Mouse (Mus musculus) brown adipose tissue, adult 24 weeks (tissue): ENCODE results near the gene Terb2. TPM values are rescaled to one million over a fixed set of nuclear protein-coding genes. Genes with fewer than 3 reads are reported as not detected.

Source experiments
- H3K27ac ChIP-seq: fragments of 200-500 bp; replicated peaks from 2 replicates; pipeline ENCODE4 v1.5.1; 2012; ENCODE audit warnings: low read depth, mild to moderate bottlenecking, low read length
- H3K4me1 ChIP-seq: fragments of 200-500 bp; 2 replicates; pipeline ENCODE4 v1.6.1; 2012; ENCODE audit warnings: low read length, mixed read lengths; ENCODE audit not compliant: control insufficient read depth, insufficient read depth, insufficient read length
- H3K4me3 ChIP-seq: fragments of 200-500 bp; 2 replicates; pipeline ENCODE4 v1.5.1; 2012; ENCODE audit warnings: low read depth, mild to moderate bottlenecking, low read length, moderate library complexity; ENCODE audit not compliant: insufficient read depth
- polyA plus RNA-seq: library from polyadenylated mRNA; stranded (reverse); fragments of >200 nt; gene quantifications from 2 replicates; pipeline ENCODE4 v1.2.4, GENCODE M21; 2012; ENCODE audit not compliant: missing spikeins, insufficient read depth, insufficient read length

The Terb2 gene
- polyA plus RNA-seq = not detected in 2 replicates

DNA sequence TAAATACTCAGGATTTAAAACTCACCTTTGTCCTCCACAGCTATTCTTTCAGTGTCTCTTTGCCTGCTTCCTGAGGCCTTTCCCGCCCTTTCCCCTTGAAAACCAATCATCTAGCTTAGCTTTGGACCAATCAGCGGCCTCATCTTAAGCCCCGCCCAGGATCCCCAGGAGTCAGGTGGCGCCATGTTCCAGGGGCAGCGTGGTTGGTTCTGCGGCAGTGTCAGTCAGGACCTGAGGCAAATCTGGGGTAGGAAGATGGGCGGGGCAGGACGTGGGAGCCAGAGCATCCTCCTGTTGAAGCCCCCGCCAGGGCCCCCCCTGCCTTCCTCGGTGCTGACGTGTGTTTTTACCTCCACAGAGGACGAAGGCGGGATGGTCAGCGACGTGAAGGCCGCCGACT is at the start of gene Terb2, which contains the start of gene Patl2:
Gene Terb2, plus strand, starts transcription at position 167 of the 400 bp plus-strand sequence.
Gene Patl2, minus strand, starts transcription at position 84 of the 400 bp plus-strand sequence.
- Histone ChIP-seq H3K4me1 (no peaks in the 10 kb centered on the region), H3K27ac (no peak within 1 kb of the TSS)

DNA sequence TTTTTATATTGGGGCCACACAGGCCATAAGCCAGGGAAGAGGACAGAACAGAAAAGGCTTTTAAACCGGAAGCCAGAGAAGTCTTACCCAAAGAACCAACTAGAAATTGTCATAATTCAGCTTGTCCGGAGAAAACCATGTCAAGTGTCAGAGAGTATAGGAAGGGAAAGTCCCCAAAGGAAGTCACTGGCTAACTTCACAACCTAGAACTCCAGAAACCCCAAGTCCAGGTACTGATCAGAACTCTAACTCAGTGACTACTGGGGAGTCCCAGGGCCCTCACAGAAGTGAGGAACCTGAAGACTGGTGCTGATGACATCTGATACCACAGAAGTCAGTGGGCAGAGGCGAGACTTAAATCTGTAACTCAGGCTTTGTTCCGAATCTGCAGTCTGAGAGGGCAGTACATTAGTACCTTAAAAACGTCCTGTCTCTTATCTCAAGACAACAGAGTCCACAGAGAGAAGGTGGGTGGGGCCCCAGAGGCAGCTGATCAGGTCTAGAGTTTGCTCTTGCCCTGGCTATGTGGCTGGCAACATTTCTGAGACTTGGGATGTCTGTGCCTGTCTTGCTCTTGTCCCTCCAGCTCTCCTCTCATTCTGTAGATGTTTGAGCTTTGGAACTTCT is 48.1 kb upstream of the Terb2 start:
- no peaks in the 10 kb centered on the region for H3K4me1 ChIP-seq
- H3K27ac ChIP-seq = no peak overlapping the region
- no peak overlapping the region for H3K4me3 ChIP-seq

More for the DNA sequence above, at the start of gene Terb2, which contains the start of gene Patl2:
- no peak within 1 kb of the TSS for H3K4me3 ChIP-seq

DNA sequence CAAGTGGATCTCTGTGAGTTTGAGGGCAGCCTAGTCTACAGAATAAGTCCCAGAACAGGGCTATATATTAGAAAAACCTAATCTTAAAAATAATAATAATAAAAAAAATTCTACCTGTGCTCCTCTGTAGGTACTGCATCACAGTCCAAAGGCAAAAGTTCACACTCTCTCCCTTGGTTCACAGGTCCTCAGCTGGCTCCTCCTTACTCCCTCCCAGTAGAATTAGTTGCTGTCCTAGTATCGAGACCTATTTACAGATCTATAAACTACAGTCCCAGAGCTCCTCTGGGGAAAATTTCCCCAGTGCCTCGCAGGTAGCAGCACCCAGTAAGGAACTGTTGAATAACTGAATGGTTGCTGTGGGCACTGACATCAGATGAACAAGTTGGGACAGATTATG is 45.3 kb upstream of the Terb2 start:
- Histone ChIP-seq H3K4me1 (0 out of 2 replicates have a peak, but pooled peaks cover 2% of the 10 kb centered on the region), H3K4me3 (no peak overlapping the region), H3K27ac (no peak overlapping the region)

DNA sequence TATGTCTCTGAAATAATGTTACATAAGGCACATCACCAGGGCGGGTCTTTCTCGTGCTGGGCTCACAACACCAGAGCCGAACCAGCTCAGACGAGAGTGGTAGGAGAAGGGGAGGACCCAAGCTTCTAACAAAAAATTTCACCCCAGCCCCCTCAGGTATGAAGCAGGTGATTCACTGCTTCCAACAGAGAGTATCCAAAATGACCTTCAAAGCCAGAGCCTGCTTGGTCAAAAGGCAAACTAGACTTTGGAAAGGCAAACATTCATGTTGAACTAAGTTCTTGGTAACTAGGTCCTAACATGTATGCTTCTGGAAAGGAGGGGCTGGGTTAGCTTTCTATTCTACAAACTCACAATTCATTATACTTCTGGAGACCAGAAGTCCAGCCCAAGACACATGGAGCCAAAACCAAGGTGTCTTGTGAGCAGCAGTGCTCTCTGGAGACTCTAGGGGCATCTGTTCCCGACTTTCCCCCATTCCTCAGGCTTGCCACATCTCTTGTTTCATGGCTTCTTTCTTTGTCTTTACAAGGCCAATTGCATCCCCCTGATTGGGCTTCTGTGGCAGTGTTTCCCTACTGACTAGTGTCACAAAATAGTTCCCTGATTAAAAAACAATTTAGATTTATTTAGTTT is 44.6 kb upstream of the Terb2 start:
- Histone ChIP-seq H3K4me1 (peaks cover 2% of the 10 kb centered on the region; the same call in 1 of the 2 replicates), H3K27ac (no peak overlapping the region), H3K4me3 (no peak overlapping the region)

DNA sequence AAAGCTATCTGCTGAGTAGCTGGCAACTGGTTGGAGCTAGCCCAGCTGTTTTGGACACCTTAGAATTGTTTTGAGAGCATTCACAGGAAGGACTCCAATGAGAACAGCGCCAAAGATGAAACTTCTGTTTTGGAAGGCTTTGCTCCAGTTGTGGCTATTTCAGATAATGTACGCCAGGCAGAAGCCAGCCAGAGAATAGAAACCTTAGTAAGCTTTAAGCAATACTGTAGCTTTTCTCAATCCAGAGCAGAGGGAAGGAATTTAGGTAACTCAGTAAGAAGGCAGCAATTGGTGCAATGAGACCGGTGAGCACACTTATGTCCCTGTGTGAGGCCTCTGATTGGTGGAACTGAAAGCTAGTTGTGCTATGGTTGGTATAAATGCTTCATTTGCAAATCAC is 43.0 kb upstream of the Terb2 start:
- Histone ChIP-seq H3K4me3 (no peak overlapping the region), H3K27ac (no peak overlapping the region), H3K4me1 (peaks cover 5% of the 10 kb centered on the region; the same call in 1 of the 2 replicates)

DNA sequence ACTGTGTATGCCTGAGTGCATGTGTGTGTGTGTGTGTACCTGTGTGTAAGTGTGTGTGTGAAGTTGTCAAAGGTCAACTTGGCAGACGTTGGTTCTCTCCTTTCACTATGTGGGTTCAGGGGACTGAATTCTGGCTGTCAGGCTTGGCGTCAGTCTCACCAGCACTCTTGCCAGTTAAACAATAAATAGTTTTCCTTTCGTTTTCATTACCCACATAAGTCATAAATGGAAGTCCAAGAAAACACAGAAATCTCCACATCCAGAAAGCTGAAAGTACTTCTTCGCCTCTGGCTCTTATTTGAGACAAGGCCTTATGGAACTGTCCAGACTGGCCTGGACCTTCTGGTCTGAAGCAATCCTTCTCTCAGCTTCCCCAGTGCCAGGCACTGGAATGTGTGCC is 40.3 kb upstream of the Terb2 start:
- peaks cover 5% of the 10 kb centered on the region; the same call in 1 of the 2 replicates for H3K4me1 ChIP-seq
- H3K27ac ChIP-seq = peak overlapping the region; percentile 63
- peak overlapping the region; percentile 10; the same call in 1 of the 2 replicates for H3K4me3 ChIP-seq

DNA sequence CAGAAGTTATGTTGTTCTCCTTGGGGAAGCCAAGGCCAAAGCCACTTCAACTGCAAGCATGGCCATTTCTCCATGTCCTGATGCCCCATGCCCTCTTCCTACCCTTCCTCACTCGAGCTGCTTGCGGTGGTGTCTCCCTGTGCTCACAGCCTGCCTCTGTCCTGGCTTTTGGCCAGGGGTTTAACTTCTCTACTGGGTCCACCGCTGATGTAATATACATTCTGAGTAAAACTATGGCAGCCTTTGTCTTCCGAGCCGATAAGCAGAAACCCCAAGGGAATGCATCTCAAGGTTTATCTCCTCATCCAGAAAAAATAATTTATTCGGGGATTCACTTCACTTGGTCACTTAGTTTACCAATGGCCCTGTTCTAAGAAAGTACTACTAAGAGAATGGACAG is 39.4 kb upstream of the Terb2 start:
- H3K27ac ChIP-seq = peak overlapping the region; percentile 87
- H3K4me3 ChIP-seq = peak overlapping the region; percentile 19
- H3K4me1 ChIP-seq = peaks cover 8% of the 10 kb centered on the region

DNA sequence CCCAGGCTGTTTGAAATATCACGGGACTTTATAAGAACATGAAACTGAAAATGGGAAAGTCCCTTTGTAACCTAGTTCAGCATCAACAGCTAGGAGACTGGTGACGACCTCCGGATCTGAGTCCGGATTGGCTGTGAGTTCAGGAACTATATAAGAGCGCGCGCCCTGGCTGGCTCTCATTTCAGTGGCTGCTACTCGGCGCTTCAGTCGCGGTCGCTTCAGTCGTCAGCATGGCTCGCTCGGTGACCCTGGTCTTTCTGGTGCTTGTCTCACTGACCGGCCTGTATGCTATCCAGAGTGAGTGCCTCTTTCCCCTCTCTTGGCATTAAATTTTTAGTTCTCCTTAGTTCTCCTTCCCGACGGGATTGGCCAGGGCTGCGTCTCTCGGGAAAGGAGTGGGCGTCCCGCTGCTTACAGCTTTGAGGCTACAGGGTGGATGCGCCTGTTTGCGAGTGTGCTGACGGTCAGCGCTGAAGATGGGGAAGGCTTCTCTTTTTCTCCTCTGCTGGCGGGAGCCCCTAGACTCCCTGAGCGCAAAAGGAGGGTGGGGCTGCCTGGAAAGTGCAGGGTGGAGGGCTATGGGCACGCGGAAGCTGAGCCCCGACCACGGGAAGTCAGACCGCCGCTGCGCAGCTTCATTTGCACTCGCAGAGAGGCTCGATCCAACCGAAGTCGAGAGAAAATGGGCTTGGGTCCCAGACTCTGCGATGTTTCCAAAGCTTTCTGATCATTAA is 38.4 kb upstream of the Terb2 start, which contains the start of gene B2m:
Gene B2m, plus strand, starts transcription at position 179 of the 734 bp plus-strand sequence.
- Histone ChIP-seq H3K4me3 (peak within 1 kb of the TSS; percentile 86), H3K4me1 (peaks cover 11% of the 10 kb centered on the region), H3K27ac (peak within 1 kb of the TSS; percentile 96)

DNA sequence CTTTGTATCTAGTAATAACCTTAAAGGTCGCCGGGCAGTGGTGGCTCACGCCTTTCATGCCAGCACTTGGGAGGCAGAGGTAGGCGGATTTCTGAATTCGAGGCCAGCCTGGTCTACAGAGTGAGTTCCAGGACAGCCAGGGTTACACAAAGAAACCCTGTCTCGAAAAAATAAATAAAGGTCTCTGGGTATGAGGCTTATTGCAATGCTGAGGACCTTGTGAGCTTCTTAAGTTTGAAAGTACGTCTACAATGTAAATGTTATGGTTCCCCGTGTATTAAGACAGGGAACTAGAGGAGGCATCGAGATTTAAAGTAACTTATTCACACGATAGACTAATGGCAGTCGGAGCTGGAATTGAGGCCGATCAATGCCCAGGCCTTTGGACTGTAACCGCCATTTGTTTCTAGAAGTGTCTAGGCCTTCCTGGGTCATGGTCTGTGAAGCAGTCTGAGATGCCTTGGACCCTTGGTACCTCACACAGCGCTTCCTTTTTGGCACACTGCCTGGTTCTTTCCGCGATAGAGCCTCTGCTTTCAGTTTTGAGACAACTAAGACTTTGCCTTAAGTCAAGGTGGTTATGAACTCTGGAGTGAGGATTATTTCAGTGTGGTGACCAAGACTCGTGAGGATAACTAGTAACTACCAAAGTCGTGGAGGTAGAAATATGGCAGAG is 37.7 kb upstream of the Terb2 start:
- Histone ChIP-seq H3K4me1 (peaks cover 9% of the 10 kb centered on the region), H3K4me3 (peak overlapping the region; percentile 86), H3K27ac (peak overlapping the region; percentile 96)

DNA sequence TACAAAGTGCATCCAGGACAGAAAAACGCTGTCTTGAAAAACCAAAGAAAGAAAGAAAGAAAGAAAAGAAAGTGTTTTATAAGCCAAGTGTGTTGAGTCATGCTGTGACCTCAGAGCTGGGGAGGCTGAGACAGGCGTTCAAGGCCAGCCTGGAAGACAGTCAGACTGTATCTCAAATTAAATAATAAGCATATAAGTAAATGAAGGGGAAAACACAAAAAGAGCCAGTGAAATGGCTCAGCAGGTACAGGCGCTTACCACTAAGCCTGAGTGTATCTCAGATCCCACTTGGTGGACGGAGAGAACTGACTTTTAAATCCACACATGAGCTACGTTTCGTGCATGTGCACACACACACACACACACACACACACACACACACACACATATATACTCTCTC is 36.8 kb upstream of the Terb2 start:
- peak overlapping the region; percentile 86 for H3K4me3 ChIP-seq
- 0 out of 2 replicates have a peak overlapping the region, but pooled peaks have one; percentile 96 for H3K27ac ChIP-seq
- peaks cover 9% of the 10 kb centered on the region for H3K4me1 ChIP-seq

DNA sequence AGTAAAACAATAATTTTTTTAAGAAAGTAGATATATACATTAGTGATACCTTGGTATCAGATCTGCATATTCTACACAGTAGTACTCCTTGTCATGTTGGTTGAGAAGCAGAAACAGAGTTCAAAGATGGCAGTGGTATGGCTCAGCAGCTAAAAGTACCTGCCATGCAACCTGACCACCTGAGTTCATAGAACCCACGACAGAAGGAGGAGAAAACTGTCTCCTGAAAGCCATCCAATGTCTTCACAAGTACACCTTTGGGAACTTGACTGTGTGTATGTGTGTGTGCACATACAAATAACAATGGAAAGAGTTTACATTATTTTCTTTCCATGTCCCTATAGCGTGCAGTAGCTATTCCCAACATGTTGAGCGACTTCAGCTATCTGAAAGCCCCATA is 36.4 kb upstream of the Terb2 start:
- Histone ChIP-seq H3K4me1 (peaks cover 9% of the 10 kb centered on the region), H3K4me3 (peak overlapping the region; percentile 86), H3K27ac (no peak overlapping the region)

DNA sequence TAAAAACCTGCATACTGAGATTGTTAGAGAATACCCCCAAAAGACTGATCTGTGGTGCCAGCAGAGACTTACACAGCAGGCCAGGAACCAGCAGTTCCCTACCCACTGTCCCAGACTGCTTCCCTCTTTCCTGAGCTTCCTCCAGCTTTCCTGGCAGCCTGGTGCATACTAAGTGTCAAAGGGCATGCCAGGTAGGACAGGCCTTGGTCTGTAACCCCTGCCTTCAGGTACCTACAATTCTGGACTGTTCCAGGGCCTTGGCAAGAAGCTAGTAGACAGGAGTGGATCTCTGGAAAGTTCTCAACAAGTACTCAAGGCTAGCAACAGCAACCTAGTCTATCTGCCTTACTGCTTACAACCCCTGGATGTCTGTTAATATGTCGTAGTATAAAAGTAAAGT is 34.9 kb upstream of the Terb2 start:
- H3K4me1 ChIP-seq = peaks cover 9% of the 10 kb centered on the region
- no peak overlapping the region for H3K27ac ChIP-seq
- peak overlapping the region; percentile 86 for H3K4me3 ChIP-seq

DNA sequence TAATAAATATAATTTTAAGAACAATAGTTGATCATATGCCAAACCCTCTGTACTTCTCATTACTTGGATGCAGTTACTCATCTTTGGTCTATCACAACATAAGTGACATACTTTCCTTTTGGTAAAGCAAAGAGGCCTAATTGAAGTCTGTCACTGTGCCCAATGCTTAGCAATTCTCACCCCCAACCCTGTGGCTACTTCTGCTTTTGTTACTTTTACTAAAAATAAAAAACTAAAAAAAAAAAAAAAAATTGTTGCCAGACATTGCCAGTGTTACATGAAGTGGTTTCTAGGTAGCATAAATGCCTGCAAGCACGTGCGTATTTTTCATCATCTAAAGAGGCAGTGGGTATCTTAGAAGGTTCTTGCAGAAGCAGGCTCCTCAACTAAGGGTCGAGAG is 33.2 kb upstream of the Terb2 start:
- Histone ChIP-seq H3K4me1 (peaks cover 6% of the 10 kb centered on the region), H3K4me3 (no peak overlapping the region), H3K27ac (no peak overlapping the region)

DNA sequence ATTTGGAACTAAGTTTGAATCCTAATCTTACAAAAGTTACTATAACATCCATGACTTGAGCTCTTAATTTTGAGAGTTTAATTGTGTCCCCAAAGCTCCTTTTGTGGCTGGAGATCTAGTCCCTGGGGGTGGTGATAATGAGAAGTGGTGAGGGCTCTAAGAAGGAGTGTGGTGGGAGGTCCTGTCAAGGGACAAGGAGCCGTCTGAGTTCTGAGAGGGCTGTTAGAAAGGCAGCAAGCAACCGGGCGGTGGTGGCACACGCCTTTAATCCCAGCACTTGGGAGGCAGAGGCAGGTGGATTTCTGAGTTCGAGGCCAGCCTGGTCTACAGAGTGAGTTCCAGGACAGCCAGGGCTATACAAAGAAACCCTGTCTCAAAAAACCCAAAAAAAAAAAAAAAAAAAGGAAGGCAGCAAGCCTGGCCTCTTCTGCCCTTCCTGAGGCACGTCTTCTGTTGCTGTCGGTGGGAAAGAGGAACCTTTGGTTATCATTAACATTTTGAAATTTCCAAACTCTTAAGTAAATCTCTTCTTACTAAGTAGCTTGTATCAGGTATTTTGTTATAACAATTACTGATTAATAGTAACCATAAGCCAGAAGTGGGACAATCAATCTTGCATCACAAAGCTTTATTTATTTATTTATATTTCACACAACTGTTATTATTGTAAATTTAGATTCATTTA is 32.2 kb upstream of the Terb2 start:
- Histone ChIP-seq H3K4me1 (peaks cover 6% of the 10 kb centered on the region), H3K27ac (no peak overlapping the region), H3K4me3 (no peak overlapping the region)
